Mouse (Mus musculus): ENCODE measurements at regions not wholly inside any gene's neighbourhood (a gene's known extent, or its start where the extent isn't known, plus 50 kb on each side); places are given as distances from the start of the nearest gene placed in this dataset.

GRCm38 (mm10) chrX:11690446-11690845 lies 362.8 kb downstream of the H2al1j start:
- TF ChIP-seq CTCF (conservative IDR thresholded peaks at IDR 0.05; ENCODE audit: low read length), result no peak
- no peak for TF ChIP-seq NANOG (IDR thresholded peaks at IDR 0.05; ENCODE audit: borderline replicate concordance, low read length)
- no peak for TF ChIP-seq POU5F1 (IDR thresholded peaks at IDR 0.05; ENCODE audit: borderline replicate concordance, low read length)
